Mouse (Mus musculus): ENCODE data around the gene Faim2. TPM values are rescaled to one million over a fixed set of nuclear protein-coding genes. Genes with fewer than 3 reads are reported as not detected.

Faim2 gene
- polyA plus RNA-seq (2021; fragmentation: Nextera tagmentation), result 208 and 215 TPM in 2 replicates
- long read RNA-seq, experiment 1, full-length matches to known transcripts, result 138 of 197 reads
- long read RNA-seq, experiment 1, partial matches to known transcripts, result 9 of 197 reads
- long read RNA-seq, experiment 1, other reads (novel, unspliced or antisense), result 50 of 197 reads
- long read RNA-seq, experiment 2, full-length matches to known transcripts, result 1,561 of 1,760 reads
- long read RNA-seq, experiment 2, partial matches to known transcripts, result 29 of 1,760 reads
- long read RNA-seq, experiment 2, other reads (novel, unspliced or antisense), result 170 of 1,760 reads

GRCm38 (mm10) chr15:99527629-99528353 is at the start of gene Faim2:
Gene Faim2 (minus strand): TSS chr15:99528165.

GRCm38 (mm10) chr15:99474576-99474926 is 53.4 kb downstream of the Faim2 start, which contains the start of gene Bcdin3d:
Gene Bcdin3d (minus strand): TSS chr15:99474730.

GRCm38 (mm10) chr15:99457606-99458401 is 70.2 kb downstream of the Faim2 start, which contains the start of gene Nckap5l:
Gene Nckap5l (minus strand): TSS chr15:99457748.

Other genes starting within 250 kb of the Faim2 start
- gene Prpf40b, start 233.1 kb downstream of the Faim2 start, polyA plus RNA-seq (2021; fragmentation: Nextera tagmentation), result 14.4 and 35.4 TPM in 2 replicates
- 0.20 and 0.51 TPM in 2 replicates for gene Fam186b, start 232.3 kb downstream of the Faim2 start, polyA plus RNA-seq (2021; fragmentation: Nextera tagmentation)
- gene Fmnl3, start 157.7 kb downstream of the Faim2 start, polyA plus RNA-seq (2021; fragmentation: Nextera tagmentation), result 0.44 and 0.49 TPM in 2 replicates
- gene Tmbim6, start 135.3 kb downstream of the Faim2 start, polyA plus RNA-seq (2021; fragmentation: Nextera tagmentation), result 160 and 199 TPM in 2 replicates
- gene Nckap5l, start 70.4 kb downstream of the Faim2 start, polyA plus RNA-seq (2021; fragmentation: Nextera tagmentation), result 1.2 and 1.6 TPM in 2 replicates
- 7.6 and 7.8 TPM in 2 replicates for gene Bcdin3d, start 53.4 kb downstream of the Faim2 start, polyA plus RNA-seq (2021; fragmentation: Nextera tagmentation)
- 0.16 TPM in 1 of 2 replicates, not detected in the other for gene Aqp2, start 50.9 kb upstream of the Faim2 start, polyA plus RNA-seq (2021; fragmentation: Nextera tagmentation)
- gene Aqp5, start 62.6 kb upstream of the Faim2 start, polyA plus RNA-seq (2021; fragmentation: Nextera tagmentation), result 0.16 TPM in 1 of 2 replicates, not detected in the other
- not detected in 2 replicates for gene Aqp6, start 73.2 kb upstream of the Faim2 start, polyA plus RNA-seq (2021; fragmentation: Nextera tagmentation)
- gene Racgap1, start 123.5 kb upstream of the Faim2 start, polyA plus RNA-seq (2021; fragmentation: Nextera tagmentation), result 3.0 and 3.2 TPM in 2 replicates
- gene Asic1, start 142.2 kb upstream of the Faim2 start, polyA plus RNA-seq (2021; fragmentation: Nextera tagmentation), result 2.1 and 2.2 TPM in 2 replicates
- gene Smarcd1, start 174.0 kb upstream of the Faim2 start, polyA plus RNA-seq (2021; fragmentation: Nextera tagmentation), result 35.8 and 41.4 TPM in 2 replicates
- not detected in 2 replicates for gene Gm17349, start 177.3 kb upstream of the Faim2 start, polyA plus RNA-seq (2021; fragmentation: Nextera tagmentation)
- gene Gpd1, start 189.3 kb upstream of the Faim2 start, polyA plus RNA-seq (2021; fragmentation: Nextera tagmentation), result 22.7 and 26.8 TPM in 2 replicates
- 457 and 492 TPM in 2 replicates for gene Cox14, start 197.5 kb upstream of the Faim2 start, polyA plus RNA-seq (2021; fragmentation: Nextera tagmentation)
- gene Cers5, start 244.7 kb upstream of the Faim2 start, polyA plus RNA-seq (2021; fragmentation: Nextera tagmentation), result 40.2 and 41.1 TPM in 2 replicates